Mouse (Mus musculus) heart, embryonic 12.5 days (tissue): Measurements from ENCODE around the gene Rps7. TPM values are rescaled to one million over a fixed set of nuclear protein-coding genes. Genes with fewer than 3 reads are reported as not detected.

ENCODE experiments used
- ATAC-seq: fragments of 200-750 bp; cut with Nextera tagmentation; 2 replicates; pipeline ENCODE4 v1.8.0; 2017; ENCODE audit warnings: moderate TSS enrichment, moderate library complexity; ENCODE audit not compliant: insufficient number of reproducible peaks, low FRiP score
- H3K27ac ChIP-seq: fragments of 300-500 bp; sonication (generic); 2 replicates; pipeline ENCODE4 v1.5.1; 2016; ENCODE audit warnings: mild to moderate bottlenecking, moderate library complexity; ENCODE audit not compliant: poor library complexity, severe bottlenecking
- H3K27me3 ChIP-seq: fragments of 300-500 bp; sonication (generic); replicated peaks from 2 replicates; pipeline ENCODE4 v1.6.1; 2016; ENCODE audit warnings: mild to moderate bottlenecking, moderate library complexity
- H3K36me3 ChIP-seq: fragments of 300-500 bp; sonication (generic); 2 replicates; pipeline ENCODE4 v1.6.1; 2016; ENCODE audit warnings: mild to moderate bottlenecking, moderate library complexity
- H3K4me1 ChIP-seq: fragments of 300-500 bp; sonication (generic); replicated peaks from 2 replicates; pipeline ENCODE4 v1.6.1; 2016; ENCODE audit warnings: mild to moderate bottlenecking
- H3K4me2 ChIP-seq: fragments of 300-500 bp; sonication (generic); 2 replicates; pipeline ENCODE4 v1.6.1; 2016; ENCODE audit warnings: mild to moderate bottlenecking, moderate library complexity
- H3K4me3 ChIP-seq: fragments of 300-500 bp; sonication (generic); 2 replicates; pipeline ENCODE4 v1.5.1; 2016; ENCODE audit warnings: mild to moderate bottlenecking
- H3K9ac ChIP-seq: fragments of 300-500 bp; sonication (generic); 2 replicates; pipeline ENCODE4 v1.6.1; 2016; ENCODE audit warnings: mild to moderate bottlenecking, moderate library complexity
- H3K9me3 ChIP-seq: fragments of 300-500 bp; sonication (generic); replicated peaks from 2 replicates; pipeline ENCODE4 v1.6.1; 2016; ENCODE audit warnings: mild to moderate bottlenecking, moderate library complexity
- WGBS: fragments of 180-500 bp; shearing (Covaris S2); methylation state at CpG from one replicate; pipeline ENCODE4 v1.1.7; 2016; 5-methylcytosine and 5-hydroxymethylcytosine counted together
- polyA plus RNA-seq: library from polyadenylated mRNA; unstranded; fragments of >200 nt; fragmentation: Nextera tagmentation; extraction: Ambion mirVana; gene quantifications from 2 replicates; pipeline ENCODE4 v1.2.1, GENCODE M21; 2016

Rps7 gene
- polyA plus RNA-seq, 1 experiment from 2014 or later = 523 TPM

DNA sequence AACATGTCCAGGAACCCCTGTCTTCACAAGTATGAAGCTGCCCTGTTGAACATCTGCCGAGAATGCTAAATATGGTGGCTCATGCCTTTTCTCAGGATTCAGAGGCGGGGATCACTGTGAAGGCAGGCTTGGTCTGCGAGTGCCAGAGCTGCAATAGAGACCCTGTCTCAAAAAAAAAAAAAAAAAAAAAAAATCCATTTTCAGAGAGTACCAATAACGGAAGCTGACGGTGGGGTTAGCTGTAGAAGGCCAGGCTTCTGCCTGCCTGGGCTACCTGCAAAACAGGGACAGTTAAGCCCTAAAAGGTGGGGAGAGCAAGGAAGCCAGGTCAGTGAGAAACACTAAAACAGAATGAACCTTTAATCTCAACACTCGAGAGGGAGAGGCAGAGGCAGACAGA, 790 bp upstream of the Rps7 start:
- Histone ChIP-seq H3K4me3 (peak overlapping the region; percentile 94), H3K9ac (no peak overlapping the region), H3K36me3 (peaks cover 32% of the 10 kb centered on the region), H3K4me1 (peaks cover 21% of the 10 kb centered on the region), H3K4me2 (peak overlapping the region; percentile 87), H3K27ac (no peak overlapping the region), H3K9me3 (no peaks in the 10 kb centered on the region), H3K27me3 (no peaks in the 10 kb centered on the region)
- WGBS = 85% methylated on average over 6 of the region's 6 CpGs
- ATAC-seq = no peak

DNA sequence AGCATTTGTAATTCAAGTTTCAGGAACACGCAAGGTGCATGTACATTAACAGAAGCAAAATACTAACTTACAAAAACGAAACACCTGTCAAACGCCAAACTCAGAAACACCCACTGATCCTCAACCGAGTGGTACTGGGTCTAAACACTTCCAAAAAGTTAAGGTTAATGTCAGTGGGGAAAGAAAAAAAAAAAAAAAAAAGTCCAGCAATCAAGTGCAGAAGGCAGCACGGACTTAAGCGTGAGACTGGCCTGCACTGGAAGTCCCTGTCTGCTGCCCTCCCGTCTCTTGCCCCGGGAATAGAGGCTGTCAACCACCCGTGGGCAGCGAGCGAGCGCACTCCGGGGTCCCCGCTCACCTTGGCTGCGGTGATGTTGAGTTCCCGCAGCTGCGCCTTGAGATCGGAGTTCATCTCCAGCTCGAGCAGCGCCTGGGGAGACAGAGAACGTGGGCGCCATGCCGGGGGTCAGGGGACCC, 657 bp downstream of the Rps7 start:
- Histone ChIP-seq H3K9ac (peak overlapping the region; percentile 98), H3K4me1 (peaks cover 21% of the 10 kb centered on the region), H3K27me3 (no peaks in the 10 kb centered on the region), H3K36me3 (peaks cover 46% of the 10 kb centered on the region), H3K4me3 (peak overlapping the region; percentile 94), H3K9me3 (no peaks in the 10 kb centered on the region), H3K27ac (peak overlapping the region; percentile 89), H3K4me2 (peak overlapping the region; percentile 87)
- 0 out of 2 replicates have a peak, but pooled peaks have one; percentile 6 for ATAC-seq
- under 1% methylated on average over 23 of the region's 23 CpGs for WGBS

DNA sequence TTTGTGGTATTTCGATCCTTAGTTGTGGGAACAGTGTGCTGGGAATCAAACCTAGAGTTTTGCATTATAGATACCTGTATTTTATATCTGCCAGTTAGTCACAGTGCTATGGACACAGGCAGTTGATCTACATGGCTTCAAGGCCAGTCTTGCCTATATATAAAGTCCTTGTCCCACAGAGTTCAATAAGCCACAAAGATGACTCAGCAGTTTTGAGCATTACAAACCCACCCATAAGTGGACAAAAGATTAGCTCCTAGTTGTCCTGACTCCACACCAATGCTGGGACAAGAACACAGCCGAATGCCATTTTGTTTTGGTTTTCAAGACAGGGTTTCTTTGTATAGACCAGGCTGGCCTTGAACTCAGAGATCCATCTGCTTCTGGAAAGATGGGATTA, 7.3 kb downstream of the Rps7 start:
- H3K36me3 ChIP-seq = peaks cover 56% of the 10 kb centered on the region
- H3K4me1 ChIP-seq = peaks cover 10% of the 10 kb centered on the region
- no peak overlapping the region for H3K4me3 ChIP-seq
- H3K27me3 ChIP-seq = no peaks in the 10 kb centered on the region
- H3K9me3 ChIP-seq = no peaks in the 10 kb centered on the region
- H3K27ac ChIP-seq = no peak overlapping the region
- no peak overlapping the region for H3K4me2 ChIP-seq
- no peak overlapping the region for H3K9ac ChIP-seq
- no peak for ATAC-seq
- 88% methylated on average over 2 of the region's 2 CpGs for WGBS

DNA sequence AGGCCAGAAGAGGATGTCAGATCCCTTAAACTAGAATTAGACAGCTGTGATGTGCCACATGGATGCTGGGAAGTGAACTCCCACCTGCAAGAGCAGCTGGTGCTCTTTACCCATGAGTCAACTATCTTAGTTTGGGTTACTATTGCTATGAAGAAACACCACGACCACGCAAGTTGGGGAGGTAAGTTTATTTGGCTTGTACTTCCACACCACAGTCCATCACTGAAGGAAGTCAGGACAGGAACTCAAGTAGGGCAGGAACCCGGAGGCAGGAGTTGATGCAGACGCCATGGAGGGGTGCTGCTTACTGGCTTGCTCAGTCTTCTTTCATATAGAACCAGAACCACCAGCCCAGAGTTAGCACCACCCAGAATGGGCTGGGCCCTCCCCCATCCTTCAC, 8.7 kb downstream of the Rps7 start:
- Histone ChIP-seq H3K9me3 (no peaks in the 10 kb centered on the region), H3K4me1 (peaks cover 16% of the 10 kb centered on the region), H3K27ac (no peak overlapping the region), H3K4me3 (no peak overlapping the region), H3K36me3 (peaks cover 42% of the 10 kb centered on the region), H3K9ac (no peak overlapping the region), H3K27me3 (no peaks in the 10 kb centered on the region), H3K4me2 (no peak overlapping the region)
- 61% methylated on average over 4 of the region's 4 CpGs for WGBS
- no peak for ATAC-seq

DNA sequence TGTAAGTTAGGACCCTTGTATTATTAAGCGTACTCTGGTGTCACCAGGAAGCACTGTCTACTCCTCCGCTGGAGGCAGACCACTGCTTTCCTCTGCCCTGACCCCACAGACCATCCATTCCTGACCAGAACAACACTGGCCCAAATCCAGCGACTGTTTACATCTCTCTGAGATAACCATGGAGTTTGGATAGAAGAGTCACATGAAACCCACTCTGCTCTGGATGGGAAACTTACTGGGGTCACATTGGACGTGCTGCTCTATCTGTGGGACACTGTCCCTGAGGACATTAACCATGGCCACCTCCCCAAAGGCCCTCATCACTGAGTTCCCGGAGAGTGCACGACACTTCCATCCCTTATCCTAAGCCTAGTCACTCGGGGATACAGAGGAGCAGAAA, 10.3 kb downstream of the Rps7 start:
- H3K27ac ChIP-seq = no peak overlapping the region
- WGBS = 61% methylated on average over 7 of the region's 7 CpGs
- H3K4me1 ChIP-seq = peaks cover 26% of the 10 kb centered on the region
- no peaks in the 10 kb centered on the region for H3K27me3 ChIP-seq
- no peaks in the 10 kb centered on the region for H3K9me3 ChIP-seq
- H3K4me2 ChIP-seq = no peak overlapping the region
- no peak overlapping the region for H3K9ac ChIP-seq
- peaks cover 26% of the 10 kb centered on the region for H3K36me3 ChIP-seq
- no peak overlapping the region for H3K4me3 ChIP-seq
- ATAC-seq = no peak

DNA sequence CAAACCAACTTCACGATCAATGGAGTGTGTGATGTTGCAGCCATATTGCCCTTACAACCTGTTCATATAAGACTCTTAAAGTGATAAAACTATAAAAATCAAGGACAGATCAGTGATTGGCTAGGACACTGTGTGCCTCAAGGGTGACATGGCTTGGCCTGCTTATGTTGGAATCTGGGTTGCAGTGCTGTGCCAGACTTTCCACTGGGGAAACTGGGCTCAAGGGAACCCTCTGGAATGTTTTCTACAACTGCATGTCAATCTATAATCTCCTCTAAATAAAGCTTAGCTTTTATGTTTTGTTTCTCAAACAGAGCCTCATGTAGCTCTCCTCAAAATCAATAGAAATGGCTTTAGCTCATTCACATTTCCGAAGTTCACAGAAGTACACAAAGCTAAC, 11.5 kb downstream of the Rps7 start:
- ATAC-seq = no peak
- Histone ChIP-seq H3K27ac (0 out of 2 replicates have a peak overlapping the region, but pooled peaks have one; percentile 75), H3K4me1 (peaks cover 26% of the 10 kb centered on the region), H3K9me3 (no peaks in the 10 kb centered on the region), H3K9ac (no peak overlapping the region), H3K27me3 (no peaks in the 10 kb centered on the region), H3K4me2 (no peak overlapping the region), H3K4me3 (no peak overlapping the region), H3K36me3 (peaks cover 14% of the 10 kb centered on the region)
- WGBS = 82% methylated on average over 2 of the region's 2 CpGs

DNA sequence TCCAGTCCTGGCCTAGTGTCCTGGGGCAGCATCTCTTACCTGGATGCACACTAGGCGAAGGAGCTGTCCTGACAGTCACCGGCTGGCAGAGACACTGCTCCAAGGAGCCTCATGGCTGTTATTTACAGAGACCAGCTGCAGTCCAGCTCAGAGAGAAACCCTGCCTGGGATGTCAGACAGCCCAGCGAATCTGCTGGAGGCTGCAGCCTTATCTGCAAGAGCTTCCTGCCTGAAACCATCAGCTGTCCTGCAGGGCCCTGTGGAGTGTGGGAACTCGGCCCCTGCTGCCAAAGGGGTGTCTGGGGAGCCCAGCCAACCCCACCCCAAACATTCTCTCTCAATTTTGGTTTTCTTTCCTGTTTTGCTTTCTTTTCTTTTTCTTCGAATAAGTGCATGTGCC, 12.6 kb downstream of the Rps7 start, which contains the start of gene Colec11:
Gene Colec11 (minus strand): TSS at position 183 of the 400 bp plus-strand sequence.
- H3K9me3 ChIP-seq = no peaks in the 10 kb centered on the region
- H3K4me1 ChIP-seq = peaks cover 26% of the 10 kb centered on the region
- peak within 1 kb of the TSS; percentile 56 for H3K4me2 ChIP-seq
- peaks cover 4% of the 10 kb centered on the region for H3K36me3 ChIP-seq
- H3K27ac ChIP-seq = peak within 1 kb of the TSS; percentile 75
- H3K9ac ChIP-seq = 0 out of 2 replicates have a peak within 1 kb of the TSS, but pooled peaks have one; percentile 10
- no peak within 1 kb of the TSS for H3K4me3 ChIP-seq
- H3K27me3 ChIP-seq = no peaks in the 10 kb centered on the region
- peak; percentile 62; the same call in 1 of the 2 replicates for ATAC-seq
- whole genome bisulfite sequencing = 15% methylated on average over 5 of the region's 5 CpGs

DNA sequence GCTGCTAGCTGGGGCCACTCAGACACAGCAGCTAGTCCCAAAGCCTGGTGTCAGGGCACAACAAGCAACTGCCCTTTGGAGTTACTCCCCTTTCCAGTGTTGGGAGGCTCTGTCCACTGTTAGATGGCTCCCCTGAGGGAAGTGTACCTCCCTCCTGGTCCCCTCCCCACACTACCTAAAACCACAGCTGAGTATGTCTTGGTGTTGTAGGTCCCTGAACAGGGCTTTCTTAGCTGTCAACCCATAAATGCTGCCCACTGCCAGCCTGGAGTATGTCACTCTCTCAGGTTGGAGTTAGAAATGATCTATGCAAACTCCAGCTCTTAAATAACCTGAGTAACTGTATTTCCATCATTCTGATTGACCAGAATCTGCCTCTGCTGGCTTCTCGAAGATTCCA, 13.1 kb downstream of the Rps7 start:
- H3K36me3 ChIP-seq = no peaks in the 10 kb centered on the region
- ATAC-seq = no peak
- no peak overlapping the region for H3K9ac ChIP-seq
- 45% methylated on average over 1 of the region's 1 CpGs for WGBS
- no peaks in the 10 kb centered on the region for H3K9me3 ChIP-seq
- H3K4me1 ChIP-seq = peaks cover 26% of the 10 kb centered on the region
- peak overlapping the region; percentile 56 for H3K4me2 ChIP-seq
- H3K27ac ChIP-seq = peak overlapping the region; percentile 39
- no peak overlapping the region for H3K4me3 ChIP-seq
- H3K27me3 ChIP-seq = no peaks in the 10 kb centered on the region

DNA sequence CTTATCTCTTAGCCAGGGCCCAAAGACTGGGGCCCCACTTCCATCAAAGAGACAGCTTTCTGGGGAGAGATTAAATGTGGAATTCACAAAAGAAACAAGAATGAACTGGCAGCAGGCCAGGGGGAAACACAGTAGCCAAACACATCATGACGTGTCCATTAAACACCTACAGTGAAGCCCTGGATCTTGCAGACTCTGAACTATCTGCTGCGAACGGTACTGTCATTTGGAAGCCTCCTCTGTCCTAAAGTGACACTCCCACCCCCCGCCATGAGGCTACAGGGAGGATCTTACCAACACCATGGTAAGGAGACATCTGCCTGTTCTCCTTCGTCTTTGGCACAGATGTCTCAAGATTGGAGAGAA, 13.6 kb downstream of the Rps7 start:
- H3K36me3 ChIP-seq = no peaks in the 10 kb centered on the region
- peak overlapping the region; percentile 39 for H3K27ac ChIP-seq
- no peak overlapping the region for H3K4me3 ChIP-seq
- no peaks in the 10 kb centered on the region for H3K27me3 ChIP-seq
- H3K4me1 ChIP-seq = peaks cover 26% of the 10 kb centered on the region
- ATAC-seq = no peak
- H3K9me3 ChIP-seq = no peaks in the 10 kb centered on the region
- H3K9ac ChIP-seq = no peak overlapping the region
- 21% methylated on average over 5 of the region's 5 CpGs for WGBS
- peak overlapping the region; percentile 56 for H3K4me2 ChIP-seq

DNA sequence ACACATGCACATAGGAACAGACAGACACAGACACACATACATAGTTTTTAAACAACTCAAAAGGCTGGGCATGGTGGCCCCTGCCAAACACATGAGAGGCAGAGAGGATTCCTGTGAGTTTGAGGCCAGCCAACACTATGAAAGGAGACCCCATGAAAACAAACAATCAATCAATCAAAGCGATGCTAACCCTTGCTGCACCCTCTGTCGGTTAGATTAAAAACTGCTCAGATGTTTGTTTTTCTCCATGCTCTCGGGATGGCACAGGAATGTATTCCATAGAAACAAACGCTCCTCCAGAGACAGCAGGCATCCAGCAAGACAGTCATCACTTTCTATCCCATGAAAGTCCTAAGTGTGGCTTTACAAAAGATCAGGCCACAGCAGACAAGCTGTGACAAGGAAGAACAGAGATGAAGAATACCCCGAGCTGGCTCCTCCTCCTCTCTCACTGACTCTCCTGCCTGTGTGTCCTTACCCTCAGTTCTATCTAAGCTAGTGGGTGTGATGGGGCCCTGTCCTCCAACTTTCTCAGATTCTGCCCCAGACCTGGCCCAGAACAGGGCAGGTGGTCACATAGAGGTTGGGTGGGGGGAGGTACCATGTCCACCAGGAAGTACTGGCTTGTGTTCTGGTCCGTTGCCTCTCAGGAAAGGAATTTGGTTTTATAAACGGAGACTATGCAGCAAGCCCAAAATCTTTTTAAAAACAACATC, 14.1 kb downstream of the Rps7 start:
- no peaks in the 10 kb centered on the region for H3K36me3 ChIP-seq
- H3K9me3 ChIP-seq = no peaks in the 10 kb centered on the region
- H3K27me3 ChIP-seq = no peaks in the 10 kb centered on the region
- no peak overlapping the region for H3K9ac ChIP-seq
- peaks cover 26% of the 10 kb centered on the region for H3K4me1 ChIP-seq
- 5% methylated on average over 7 of the region's 7 CpGs for WGBS
- H3K4me2 ChIP-seq = peak overlapping the region; percentile 56
- 0 out of 2 replicates have a peak, but pooled peaks have one; percentile 36 for ATAC-seq
- no peak overlapping the region for H3K4me3 ChIP-seq
- peak overlapping the region; percentile 39; the same call in 1 of the 2 replicates for H3K27ac ChIP-seq

DNA sequence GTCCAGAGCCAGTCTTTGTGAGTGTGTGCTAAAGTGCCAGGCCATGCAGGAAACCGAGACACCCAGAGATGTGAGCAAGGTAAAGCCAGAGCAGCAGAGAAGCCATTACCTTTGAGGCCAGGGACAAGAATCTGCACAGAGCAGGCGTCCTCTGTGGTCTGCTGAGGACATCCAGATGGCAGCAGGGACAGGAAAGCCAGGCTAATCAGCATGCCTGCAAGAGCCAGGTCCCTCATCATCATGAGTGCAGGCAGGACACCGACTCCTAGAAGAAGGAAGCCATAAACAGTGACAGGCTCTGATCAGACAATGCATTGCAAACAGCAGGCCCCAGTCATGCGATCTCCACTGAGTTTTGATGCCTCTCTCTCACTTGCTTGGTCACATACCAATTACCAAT, 18.5 kb downstream of the Rps7 start:
- H3K9ac ChIP-seq = no peak overlapping the region
- peaks cover 12% of the 10 kb centered on the region for H3K4me1 ChIP-seq
- H3K9me3 ChIP-seq = no peaks in the 10 kb centered on the region
- H3K36me3 ChIP-seq = no peaks in the 10 kb centered on the region
- no peak overlapping the region for H3K4me3 ChIP-seq
- H3K27me3 ChIP-seq = no peaks in the 10 kb centered on the region
- no peak overlapping the region for H3K4me2 ChIP-seq
- 54% methylated on average over 4 of the region's 4 CpGs for WGBS
- no peak for ATAC-seq
- no peak overlapping the region for H3K27ac ChIP-seq
